Mouse (Mus musculus) forebrain, embryonic 10.5 days (tissue): ENCODE data around the gene Pole3. TPM values are rescaled to one million over a fixed set of nuclear protein-coding genes. Genes with fewer than 3 reads are reported as not detected.

Experiments
- DNase-seq: peaks from one replicate; pipeline ENCODE4 v3.0.0-alpha.2; 2017; ENCODE audit warnings: low spot score; ENCODE audit errors: extremely low spot score
- H3K27ac ChIP-seq: fragments of 300-500 bp; sonication (generic); 2 replicates; pipeline ENCODE4 v1.5.1; 2016; ENCODE audit warnings: mild to moderate bottlenecking
- H3K27me3 ChIP-seq: fragments of 300-500 bp; sonication (generic); 2 replicates; pipeline ENCODE4 v1.6.1; 2016; ENCODE audit warnings: mild to moderate bottlenecking; ENCODE audit not compliant: poor library complexity, severe bottlenecking
- H3K36me3 ChIP-seq: fragments of 300-500 bp; sonication (generic); replicated peaks from 2 replicates; pipeline ENCODE4 v1.6.1; 2016; ENCODE audit warnings: mild to moderate bottlenecking, moderate library complexity
- H3K4me1 ChIP-seq: fragments of 300-500 bp; sonication (generic); 2 replicates; pipeline ENCODE4 v1.6.1; 2016
- H3K4me3 ChIP-seq: fragments of 300-500 bp; sonication (generic); 2 replicates; pipeline ENCODE4 v1.5.1; 2016; ENCODE audit warnings: mild to moderate bottlenecking, moderate library complexity
- H3K9me3 ChIP-seq: fragments of 300-500 bp; sonication (generic); 2 replicates; pipeline ENCODE4 v1.6.1; 2016; ENCODE audit warnings: mild to moderate bottlenecking, moderate library complexity
- WGBS: fragments of 180-500 bp; shearing (Covaris S2); methylation state at CpG from one replicate; pipeline ENCODE4 v1.1.7; 2016; 5-methylcytosine and 5-hydroxymethylcytosine counted together
- polyA plus RNA-seq: library from polyadenylated mRNA; unstranded; fragments of >200 nt; fragmentation: Nextera tagmentation; extraction: Ambion mirVana; gene quantifications from 2 replicates; pipeline ENCODE4 v1.2.1, GENCODE M21; 2016

Gene Pole3
- polyA plus RNA-seq, 1 experiment from 2014 or later, result 145 TPM

DNA sequence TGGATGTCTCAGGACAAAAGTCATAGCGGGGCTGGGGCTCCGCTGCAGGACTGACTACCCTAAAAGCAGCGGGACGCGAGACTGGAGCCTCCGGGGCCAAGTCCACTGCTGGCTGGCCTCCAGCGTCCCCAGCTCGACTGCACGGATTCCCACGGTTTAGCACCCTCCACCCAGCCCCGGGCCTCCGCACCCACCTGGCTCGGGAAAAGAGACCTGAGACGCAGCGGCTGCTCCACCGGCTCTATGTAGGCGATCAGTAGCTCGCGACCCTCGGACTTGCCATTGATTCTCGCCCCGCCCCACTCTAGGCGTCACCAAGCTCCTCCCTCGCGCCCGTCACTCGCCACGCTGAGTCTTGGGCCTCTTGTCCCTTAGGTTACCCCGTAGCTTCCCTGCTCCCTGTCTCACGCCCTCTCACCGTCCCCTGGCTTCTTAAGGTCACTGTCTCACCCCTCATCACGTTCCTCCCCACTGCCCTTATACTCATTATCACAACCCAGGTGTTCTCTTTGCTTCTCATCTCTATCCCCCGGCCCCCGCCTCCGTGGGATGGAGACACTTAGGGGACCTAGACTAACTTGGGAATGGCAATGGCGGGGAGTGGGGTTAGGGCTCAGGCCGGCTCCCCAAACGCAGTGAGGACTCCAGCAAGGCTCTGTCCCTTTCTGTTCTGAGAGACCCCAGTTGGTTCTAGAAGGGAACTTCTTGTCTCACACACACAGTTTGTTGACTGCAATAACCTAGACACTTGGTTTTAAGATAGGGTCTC lies 22.7 kb downstream of the Pole3 start:
- DNase-seq, result peak; percentile 92
- H3K36me3 ChIP-seq, result peaks cover 18% of the 10 kb centered on the region
- no peaks in the 10 kb centered on the region for H3K9me3 ChIP-seq
- peaks cover 11% of the 10 kb centered on the region for H3K4me1 ChIP-seq
- H3K4me3 ChIP-seq, result peak overlapping the region; percentile 62
- H3K27me3 ChIP-seq, result no peaks in the 10 kb centered on the region
- H3K27ac ChIP-seq, result peak overlapping the region; percentile 86
- WGBS, result 3% methylated on average over 38 of the region's 38 CpGs

DNA sequence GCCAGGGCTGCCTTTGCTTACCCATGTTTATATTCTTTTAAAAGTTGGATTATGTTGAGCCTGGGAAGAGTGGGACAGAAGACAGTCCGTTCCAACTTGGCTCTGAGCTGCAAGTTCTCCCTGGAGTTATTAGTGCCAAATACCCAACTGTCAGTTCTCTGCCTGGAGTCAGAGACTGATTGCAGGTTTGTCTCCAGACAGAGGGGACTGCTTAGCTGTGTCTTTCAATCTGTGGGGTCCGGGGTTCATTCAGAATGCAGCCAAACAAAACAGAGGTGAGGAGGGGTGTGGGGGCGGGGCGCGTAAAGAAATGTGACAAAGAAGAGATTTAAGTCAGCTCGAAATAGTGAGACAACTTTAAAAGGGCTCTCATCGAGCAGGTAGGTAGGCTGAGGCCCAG lies 23.3 kb downstream of the Pole3 start:
- no peaks in the 10 kb centered on the region for H3K9me3 ChIP-seq
- H3K4me1 ChIP-seq, result peaks cover 11% of the 10 kb centered on the region
- peak overlapping the region; percentile 86 for H3K27ac ChIP-seq
- peaks cover 17% of the 10 kb centered on the region for H3K36me3 ChIP-seq
- peak overlapping the region; percentile 62 for H3K4me3 ChIP-seq
- no peaks in the 10 kb centered on the region for H3K27me3 ChIP-seq
- DNase-seq, result no peak
- 6% methylated on average over 7 of the region's 7 CpGs for WGBS

DNA sequence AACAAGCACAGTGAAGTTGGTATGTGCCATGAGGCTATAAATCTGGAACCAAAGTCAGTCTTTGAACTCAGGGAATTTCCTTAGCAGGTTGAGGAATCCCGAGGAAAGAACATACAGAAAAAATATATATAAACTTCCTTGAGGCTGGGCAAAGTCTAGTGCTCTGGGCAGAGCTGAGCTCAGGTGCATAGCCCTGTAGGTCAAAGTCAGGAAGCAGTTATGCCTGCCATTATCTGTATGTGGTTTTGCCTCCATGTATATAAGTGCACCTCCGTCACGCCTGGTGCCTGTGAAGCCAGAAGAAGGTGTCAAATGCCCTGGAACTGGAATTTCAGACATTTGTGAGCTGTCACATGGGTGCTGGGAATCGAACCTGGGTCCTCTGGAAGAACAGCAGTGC lies 24.1 kb downstream of the Pole3 start:
- no peak for DNase-seq
- Histone ChIP-seq H3K9me3 (no peaks in the 10 kb centered on the region), H3K27ac (no peak overlapping the region), H3K27me3 (0 out of 2 replicates have a peak, but pooled peaks cover 4% of the 10 kb centered on the region), H3K36me3 (peaks cover 17% of the 10 kb centered on the region), H3K4me3 (no peak overlapping the region), H3K4me1 (peaks cover 11% of the 10 kb centered on the region)
- WGBS, result 91% methylated on average over 4 of the region's 4 CpGs

- Histone ChIP-seq H3K27ac (no peak overlapping the region), H3K27me3 (0 out of 2 replicates have a peak, but pooled peaks cover 4% of the 10 kb centered on the region), H3K4me3 (no peak overlapping the region), H3K4me1 (peaks cover 6% of the 10 kb centered on the region), H3K36me3 (peaks cover 17% of the 10 kb centered on the region), H3K9me3 (no peaks in the 10 kb centered on the region)
- no peak for DNase-seq
- WGBS, result 89% methylated on average over 8 of the region's 8 CpGs
Observed at GRCm38 (mm10) chr4:62496815-62497214, 28.1 kb downstream of the Pole3 start.

GRCm38 (mm10) chr4:62495946-62496345 lies 28.9 kb downstream of the Pole3 start:
- Histone ChIP-seq H3K27me3 (0 out of 2 replicates have a peak, but pooled peaks cover 4% of the 10 kb centered on the region), H3K36me3 (peaks cover 17% of the 10 kb centered on the region), H3K9me3 (no peaks in the 10 kb centered on the region), H3K27ac (no peak overlapping the region), H3K4me3 (no peak overlapping the region), H3K4me1 (no peaks in the 10 kb centered on the region)
- no peak for DNase-seq
- WGBS, result 89% methylated on average over 8 of the region's 8 CpGs

DNA sequence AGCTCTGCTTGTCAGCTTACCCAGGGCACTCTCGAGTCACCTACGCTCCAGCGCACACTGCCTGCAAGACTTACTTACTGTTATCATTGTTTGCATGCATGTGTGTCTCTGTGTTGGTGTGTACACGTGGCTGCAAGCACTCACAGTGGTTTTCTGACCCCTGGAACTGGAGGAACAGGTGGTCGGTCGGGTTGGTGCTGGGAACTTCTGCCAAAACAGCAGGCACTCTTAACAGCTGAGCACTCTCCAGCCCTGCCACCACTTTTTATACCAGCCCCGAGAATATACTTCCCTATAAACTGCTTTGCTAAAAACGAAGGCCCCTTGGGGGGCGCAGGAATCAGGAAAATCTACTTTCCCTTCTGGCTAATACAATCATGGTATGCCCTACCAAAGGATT lies 30.6 kb downstream of the Pole3 start:
- Histone ChIP-seq H3K4me1 (no peaks in the 10 kb centered on the region), H3K27ac (no peak overlapping the region), H3K27me3 (0 out of 2 replicates have a peak, but pooled peaks cover 4% of the 10 kb centered on the region), H3K36me3 (peaks cover 11% of the 10 kb centered on the region), H3K4me3 (no peak overlapping the region), H3K9me3 (no peaks in the 10 kb centered on the region)
- no peak for DNase-seq
- 81% methylated on average over 9 of the region's 9 CpGs for WGBS

DNA sequence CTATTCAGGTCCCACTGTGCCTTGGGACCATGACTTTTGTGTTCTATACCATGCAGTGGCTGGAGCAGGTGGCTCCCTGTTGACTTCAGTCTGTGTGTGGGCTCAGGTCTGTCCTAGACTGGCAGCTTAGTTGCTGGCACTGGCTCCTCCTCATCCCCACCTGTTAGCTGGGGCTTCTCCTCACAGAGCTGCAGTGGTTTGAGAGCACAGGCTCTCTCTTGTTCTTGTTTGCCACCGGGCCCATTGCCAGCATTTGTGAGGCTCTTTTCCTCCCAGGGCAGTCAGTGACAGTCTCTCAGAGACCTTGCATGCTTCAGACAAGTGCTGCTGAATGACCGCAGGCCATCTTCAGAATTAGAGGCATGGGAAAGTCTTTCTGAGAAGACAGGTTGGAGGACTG lies 32.2 kb downstream of the Pole3 start:
- no peak overlapping the region for H3K27ac ChIP-seq
- H3K27me3 ChIP-seq, result 0 out of 2 replicates have a peak, but pooled peaks cover 4% of the 10 kb centered on the region
- WGBS, result 91% methylated on average over 2 of the region's 2 CpGs
- H3K36me3 ChIP-seq, result no peaks in the 10 kb centered on the region
- DNase-seq, result no peak
- no peak overlapping the region for H3K4me3 ChIP-seq
- H3K9me3 ChIP-seq, result no peaks in the 10 kb centered on the region
- H3K4me1 ChIP-seq, result peaks cover 7% of the 10 kb centered on the region; the same call in 1 of the 2 replicates

DNA sequence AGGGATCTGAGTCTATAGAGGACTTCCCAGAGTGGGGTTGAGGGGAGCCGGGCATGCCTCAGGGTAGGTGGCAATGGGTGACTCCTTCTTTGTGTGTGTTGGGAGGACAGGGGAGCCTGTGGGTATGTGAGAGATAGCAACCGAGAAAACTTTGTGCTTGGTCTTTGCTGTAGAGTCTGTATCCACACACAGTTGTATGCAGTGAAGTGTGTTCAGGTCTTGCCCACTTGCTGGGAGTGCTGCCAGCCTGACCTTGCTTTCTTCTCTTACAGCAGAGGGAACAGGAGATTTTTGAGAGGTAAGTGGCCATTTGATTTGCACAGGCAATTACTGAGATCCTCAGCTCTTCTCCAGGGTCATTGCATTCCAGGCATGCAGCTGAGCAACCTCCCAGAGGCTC lies 37.0 kb downstream of the Pole3 start:
- WGBS, result 91% methylated on average over 2 of the region's 2 CpGs

DNA sequence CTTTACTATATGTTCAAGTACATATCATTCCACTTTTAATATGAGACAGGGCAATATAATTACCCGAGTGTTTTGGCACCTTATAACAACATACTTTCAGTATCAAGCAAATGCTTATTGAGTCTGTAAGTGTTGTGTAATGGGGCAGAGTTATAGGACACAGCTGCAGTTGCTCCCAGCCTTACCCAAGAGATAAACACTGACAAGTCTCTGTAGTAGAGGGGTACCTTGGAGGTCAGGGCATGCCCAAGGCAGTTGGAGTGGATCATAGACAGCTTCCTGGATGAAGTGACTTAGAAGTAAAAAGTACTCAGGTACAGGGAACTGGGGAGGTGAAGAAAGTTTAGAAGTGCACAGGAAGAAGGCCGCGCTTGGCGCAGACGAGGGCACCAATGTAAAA lies 37.7 kb downstream of the Pole3 start:
- H3K4me1 ChIP-seq, result peaks cover 8% of the 10 kb centered on the region; the same call in 1 of the 2 replicates
- 94% methylated on average over 5 of the region's 5 CpGs for WGBS
- H3K36me3 ChIP-seq, result no peaks in the 10 kb centered on the region
- no peak overlapping the region for H3K27ac ChIP-seq
- no peaks in the 10 kb centered on the region for H3K9me3 ChIP-seq
- DNase-seq, result no peak
- no peak overlapping the region for H3K4me3 ChIP-seq
- H3K27me3 ChIP-seq, result peaks cover 4% of the 10 kb centered on the region

More for the DNA sequence above, 37.0 kb downstream of the Pole3 start:
- DNase-seq, result no peak
- Histone ChIP-seq H3K36me3 (no peaks in the 10 kb centered on the region), H3K27ac (no peak overlapping the region), H3K4me3 (no peak overlapping the region), H3K4me1 (peaks cover 8% of the 10 kb centered on the region; the same call in 1 of the 2 replicates), H3K27me3 (no peaks in the 10 kb centered on the region), H3K9me3 (no peaks in the 10 kb centered on the region)

DNA sequence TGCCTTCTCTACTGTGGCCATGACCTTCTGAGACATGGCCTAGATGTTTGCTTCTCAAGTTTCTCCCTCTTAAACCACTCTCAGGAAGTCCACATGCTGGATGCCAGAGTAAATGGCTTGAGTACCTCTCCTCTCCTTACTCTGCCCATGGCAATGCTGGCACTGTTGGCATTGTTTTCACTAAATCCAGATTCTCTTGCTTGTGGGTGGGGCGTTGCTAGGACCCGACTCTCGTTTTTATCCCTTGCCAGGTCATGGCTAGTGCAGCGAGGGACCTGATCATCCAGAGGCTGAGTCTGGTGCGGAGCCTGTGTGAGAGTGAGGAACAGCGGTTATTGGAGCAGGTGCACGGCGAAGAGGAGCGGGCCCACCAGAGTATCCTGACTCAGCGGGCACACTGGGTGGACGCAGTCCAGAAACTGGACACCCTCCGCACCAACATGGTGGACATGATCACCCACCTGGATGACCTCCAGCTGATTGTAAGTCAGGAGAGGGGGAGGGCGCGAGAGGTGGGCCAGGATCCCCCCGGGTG lies 38.6 kb downstream of the Pole3 start:
- H3K4me1 ChIP-seq, result peaks cover 8% of the 10 kb centered on the region; the same call in 1 of the 2 replicates
- H3K27me3 ChIP-seq, result peaks cover 14% of the 10 kb centered on the region
- no peak overlapping the region for H3K4me3 ChIP-seq
- no peak for DNase-seq
- WGBS, result 90% methylated on average over 15 of the region's 15 CpGs
- no peaks in the 10 kb centered on the region for H3K36me3 ChIP-seq
- H3K27ac ChIP-seq, result no peak overlapping the region
- H3K9me3 ChIP-seq, result no peaks in the 10 kb centered on the region

- no peak overlapping the region for H3K4me3 ChIP-seq
- H3K9me3 ChIP-seq, result no peaks in the 10 kb centered on the region
- no peak overlapping the region for H3K27ac ChIP-seq
- H3K4me1 ChIP-seq, result peaks cover 8% of the 10 kb centered on the region; the same call in 1 of the 2 replicates
- DNase-seq, result no peak
- no peaks in the 10 kb centered on the region for H3K36me3 ChIP-seq
- WGBS, result 89% methylated on average over 8 of the region's 8 CpGs
- peaks cover 20% of the 10 kb centered on the region for H3K27me3 ChIP-seq
Observed at GRCm38 (mm10) chr4:62485450-62486161, 39.3 kb downstream of the Pole3 start.

GRCm38 (mm10) chr4:62484928-62485327 lies 39.9 kb downstream of the Pole3 start:
- 80% methylated on average over 3 of the region's 3 CpGs for WGBS
- Histone ChIP-seq H3K27me3 (peaks cover 27% of the 10 kb centered on the region), H3K4me3 (no peak overlapping the region), H3K9me3 (no peaks in the 10 kb centered on the region), H3K27ac (no peak overlapping the region), H3K4me1 (peaks cover 13% of the 10 kb centered on the region), H3K36me3 (no peaks in the 10 kb centered on the region)
- DNase-seq, result no peak
